Mouse (Mus musculus) neural tube, embryonic 12.5 days (tissue): ENCODE measurements around the gene Myh3. TPM values are rescaled to one million over a fixed set of nuclear protein-coding genes. Genes with fewer than 3 reads are reported as not detected.

ENCODE experiments used
- ATAC-seq: fragments of 200-750 bp; cut with Nextera tagmentation; 2 replicates; pipeline ENCODE4 v1.8.0; 2017; ENCODE audit warnings: low read depth, mild to moderate bottlenecking, moderate TSS enrichment, moderate library complexity; ENCODE audit not compliant: low FRiP score
- H3K27ac ChIP-seq: fragments of 300-500 bp; sonication (generic); 2 replicates; pipeline ENCODE4 v1.5.1; 2016
- H3K27me3 ChIP-seq: fragments of 300-500 bp; sonication (generic); replicated peaks from 2 replicates; pipeline ENCODE4 v1.6.1; 2016; ENCODE audit warnings: mild to moderate bottlenecking
- H3K36me3 ChIP-seq: fragments of 300-500 bp; sonication (generic); 2 replicates; pipeline ENCODE4 v1.6.1; 2016; ENCODE audit warnings: mild to moderate bottlenecking
- H3K4me1 ChIP-seq: fragments of 300-500 bp; sonication (generic); 2 replicates; pipeline ENCODE4 v1.6.1; 2016
- H3K4me2 ChIP-seq: fragments of 300-500 bp; sonication (generic); replicated peaks from 2 replicates; pipeline ENCODE4 v1.6.1; 2016; ENCODE audit warnings: mild to moderate bottlenecking
- H3K4me3 ChIP-seq: fragments of 300-500 bp; sonication (generic); 2 replicates; pipeline ENCODE4 v1.5.1; 2016
- H3K9ac ChIP-seq: fragments of 300-500 bp; sonication (generic); 2 replicates; pipeline ENCODE4 v1.6.1; 2016; ENCODE audit warnings: mild to moderate bottlenecking
- H3K9me3 ChIP-seq: fragments of 300-500 bp; sonication (generic); 2 replicates; pipeline ENCODE4 v1.6.1; 2016; ENCODE audit warnings: mild to moderate bottlenecking
- WGBS: fragments of 180-500 bp; shearing (Covaris S2); methylation state at CpG from one replicate; pipeline ENCODE4 v1.1.7; 2016; 5-methylcytosine and 5-hydroxymethylcytosine counted together
- polyA plus RNA-seq: library from polyadenylated mRNA; unstranded; fragments of >200 nt; fragmentation: Nextera tagmentation; extraction: Ambion mirVana; gene quantifications from 2 replicates; pipeline ENCODE4 v1.2.1, GENCODE M21; 2016

Gene Myh3
- polyA plus RNA-seq, 1 experiment from 2014 or later = 17.1 TPM

DNA sequence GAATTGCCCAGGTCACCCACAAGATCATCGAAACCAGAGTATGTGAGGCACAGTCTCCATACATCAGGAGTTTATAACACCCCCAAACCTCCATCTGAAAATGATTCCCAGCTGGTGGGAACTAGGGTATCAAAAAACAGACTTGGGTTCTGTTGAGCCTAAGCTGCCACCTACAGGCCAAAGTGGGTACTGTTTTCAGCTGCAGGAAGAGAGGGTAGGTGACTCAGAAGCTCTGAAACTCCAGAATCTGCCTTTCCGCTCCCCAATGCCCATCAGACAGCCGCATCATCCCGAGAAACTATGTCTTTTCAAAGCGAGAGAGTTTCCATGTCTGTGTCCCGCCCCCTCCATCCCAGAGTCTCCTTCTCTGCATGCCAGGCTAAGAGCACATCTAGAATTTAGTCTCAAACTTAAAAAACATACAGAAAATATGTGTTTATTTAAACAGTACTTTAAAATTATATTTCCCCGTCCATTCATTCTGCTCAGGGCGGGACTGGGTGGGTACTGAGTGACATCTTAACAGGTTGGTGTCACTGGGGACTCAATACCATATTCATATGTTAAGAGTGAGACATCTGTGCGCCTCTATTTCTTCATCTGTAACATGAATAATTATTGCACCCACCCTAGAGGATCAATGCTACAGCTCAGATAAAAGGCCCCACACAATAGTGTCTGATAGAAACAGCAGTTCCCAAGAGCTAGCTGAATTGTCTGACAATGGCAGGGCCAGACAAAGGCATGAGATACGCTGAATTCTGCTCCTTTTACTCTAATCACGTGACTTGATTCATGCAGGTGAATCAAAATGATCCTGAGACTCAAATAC lies 34.1 kb downstream of the Myh3 start:
- H3K36me3 ChIP-seq = no peaks in the 10 kb centered on the region
- WGBS = 36% methylated on average over 11 of the region's 11 CpGs
- no peak for ATAC-seq
- H3K9ac ChIP-seq = no peak overlapping the region
- no peak overlapping the region for H3K4me2 ChIP-seq
- H3K27me3 ChIP-seq = no peaks in the 10 kb centered on the region
- H3K4me3 ChIP-seq = no peak overlapping the region
- H3K4me1 ChIP-seq = no peaks in the 10 kb centered on the region
- no peak overlapping the region for H3K27ac ChIP-seq
- no peaks in the 10 kb centered on the region for H3K9me3 ChIP-seq

GRCm38 (mm10) chr11:67112851-67113202 lies 34.7 kb downstream of the Myh3 start:
- 0 out of 2 replicates have a peak, but pooled peaks have one; percentile 64 for ATAC-seq
- WGBS = 44% methylated on average over 11 of the region's 11 CpGs
- Histone ChIP-seq H3K4me1 (no peaks in the 10 kb centered on the region), H3K27me3 (no peaks in the 10 kb centered on the region), H3K9ac (no peak overlapping the region), H3K36me3 (no peaks in the 10 kb centered on the region), H3K4me2 (no peak overlapping the region), H3K27ac (no peak overlapping the region), H3K9me3 (no peaks in the 10 kb centered on the region), H3K4me3 (no peak overlapping the region)

- no peak for ATAC-seq
- Histone ChIP-seq H3K27ac (no peak overlapping the region), H3K27me3 (no peaks in the 10 kb centered on the region), H3K4me2 (no peak overlapping the region), H3K4me3 (no peak overlapping the region), H3K4me1 (no peaks in the 10 kb centered on the region), H3K36me3 (no peaks in the 10 kb centered on the region), H3K9me3 (no peaks in the 10 kb centered on the region), H3K9ac (no peak overlapping the region)
- WGBS = 90% methylated on average over 6 of the region's 6 CpGs
These were observed 35.3 kb downstream of the Myh3 start for GRCm38 (mm10) chr11:67113381-67113780.

GRCm38 (mm10) chr11:67114261-67114660 lies 36.2 kb downstream of the Myh3 start:
- ATAC-seq = no peak
- H3K27ac ChIP-seq = no peak overlapping the region
- WGBS = 96% methylated on average over 5 of the region's 5 CpGs
- no peaks in the 10 kb centered on the region for H3K27me3 ChIP-seq
- no peaks in the 10 kb centered on the region for H3K9me3 ChIP-seq
- no peak overlapping the region for H3K4me2 ChIP-seq
- H3K9ac ChIP-seq = no peak overlapping the region
- no peak overlapping the region for H3K4me3 ChIP-seq
- H3K36me3 ChIP-seq = no peaks in the 10 kb centered on the region
- no peaks in the 10 kb centered on the region for H3K4me1 ChIP-seq

DNA sequence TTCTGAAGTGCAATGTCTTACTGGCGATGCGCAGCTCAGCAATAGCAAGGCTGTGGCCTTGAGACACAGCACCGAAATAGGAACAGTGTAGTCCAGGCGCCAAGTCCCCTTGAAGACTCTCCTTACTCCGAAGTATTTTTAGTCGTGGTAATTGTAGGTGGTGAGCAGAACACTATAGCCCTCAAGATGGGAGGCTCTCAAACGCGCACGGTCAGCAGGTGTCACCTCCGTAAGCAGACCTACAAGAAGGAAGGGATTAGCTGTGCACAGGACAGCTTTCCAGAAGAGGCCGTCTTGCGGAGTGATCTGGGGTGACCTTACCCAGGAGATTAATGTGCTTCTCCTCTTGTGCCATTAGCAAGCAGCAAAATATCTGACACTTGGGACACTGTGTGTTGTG lies 36.8 kb downstream of the Myh3 start:
- ATAC-seq = no peak
- Histone ChIP-seq H3K27ac (no peak overlapping the region), H3K4me3 (no peak overlapping the region), H3K4me1 (no peaks in the 10 kb centered on the region), H3K9ac (no peak overlapping the region), H3K4me2 (no peak overlapping the region), H3K36me3 (no peaks in the 10 kb centered on the region), H3K9me3 (no peaks in the 10 kb centered on the region), H3K27me3 (no peaks in the 10 kb centered on the region)
- 90% methylated on average over 12 of the region's 12 CpGs for WGBS

- no peaks in the 10 kb centered on the region for H3K4me1 ChIP-seq
- ATAC-seq = no peak
- H3K9me3 ChIP-seq = no peaks in the 10 kb centered on the region
- no peaks in the 10 kb centered on the region for H3K27me3 ChIP-seq
- no peak overlapping the region for H3K4me3 ChIP-seq
- H3K36me3 ChIP-seq = no peaks in the 10 kb centered on the region
- no peak overlapping the region for H3K4me2 ChIP-seq
- no peak overlapping the region for H3K9ac ChIP-seq
- WGBS = 86% methylated on average over 5 of the region's 5 CpGs
- H3K27ac ChIP-seq = no peak overlapping the region
These were observed 38.6 kb downstream of the Myh3 start for GRCm38 (mm10) chr11:67116725-67117124.

DNA sequence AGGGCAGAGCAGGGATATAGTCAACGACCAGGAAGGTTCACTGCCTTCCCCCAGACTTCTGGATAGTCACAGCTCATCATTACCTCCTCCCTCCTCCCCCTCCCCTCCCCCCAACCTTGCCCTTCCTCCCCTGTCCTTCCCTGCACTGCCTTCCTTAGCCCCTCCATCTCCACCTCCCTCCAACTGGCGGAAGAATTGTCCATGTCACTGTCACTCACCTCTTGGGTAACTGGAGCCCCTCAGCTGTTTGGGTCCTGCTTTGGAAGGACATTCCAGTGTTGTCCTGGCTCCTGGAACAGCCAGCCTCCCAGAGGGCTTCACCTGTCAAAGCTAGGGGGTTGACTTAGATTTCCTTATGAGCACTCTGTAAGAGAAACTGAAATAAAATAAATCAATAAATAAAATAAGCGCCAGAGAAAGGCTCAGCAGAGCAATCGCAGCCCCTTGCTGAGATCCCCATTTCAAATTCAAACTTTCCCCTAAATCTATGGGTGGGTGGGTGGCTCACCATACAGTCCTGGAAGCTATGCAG lies 41.5 kb downstream of the Myh3 start:
- Histone ChIP-seq H3K27me3 (no peaks in the 10 kb centered on the region), H3K9me3 (no peaks in the 10 kb centered on the region), H3K4me2 (no peak overlapping the region), H3K27ac (no peak overlapping the region), H3K4me3 (no peak overlapping the region), H3K4me1 (no peaks in the 10 kb centered on the region), H3K9ac (no peak overlapping the region), H3K36me3 (no peaks in the 10 kb centered on the region)
- 43% methylated on average over 4 of the region's 4 CpGs for WGBS
- ATAC-seq = no peak

GRCm38 (mm10) chr11:67120697-67121294 lies 42.7 kb downstream of the Myh3 start:
- WGBS = 68% methylated on average over 12 of the region's 12 CpGs
- no peak overlapping the region for H3K9ac ChIP-seq
- H3K36me3 ChIP-seq = no peaks in the 10 kb centered on the region
- ATAC-seq = no peak
- no peaks in the 10 kb centered on the region for H3K27me3 ChIP-seq
- H3K4me2 ChIP-seq = no peak overlapping the region
- H3K4me1 ChIP-seq = peaks cover 6% of the 10 kb centered on the region; the same call in 1 of the 2 replicates
- H3K4me3 ChIP-seq = no peak overlapping the region
- no peaks in the 10 kb centered on the region for H3K9me3 ChIP-seq
- no peak overlapping the region for H3K27ac ChIP-seq

DNA sequence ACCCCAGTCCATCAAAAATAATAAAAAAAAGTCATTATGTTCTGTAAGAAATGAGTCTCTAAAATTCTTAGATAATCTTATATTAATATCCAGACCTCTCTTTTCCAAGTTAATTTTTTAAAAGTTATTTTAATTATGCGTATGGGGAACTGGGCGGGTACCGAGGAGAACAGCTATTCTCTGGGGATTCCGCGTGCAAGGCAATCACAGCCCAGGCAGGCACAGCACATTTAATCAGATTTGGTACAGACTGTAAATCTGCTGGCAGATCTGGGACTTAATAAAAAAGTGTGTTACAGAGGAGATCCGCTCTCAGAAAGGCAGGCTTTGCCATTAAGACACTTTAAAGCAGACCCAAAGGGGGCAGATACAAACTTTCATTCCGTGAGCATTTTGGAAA lies 46.8 kb downstream of the Myh3 start:
- WGBS = 37% methylated on average over 7 of the region's 7 CpGs
- no peaks in the 10 kb centered on the region for H3K9me3 ChIP-seq
- H3K4me1 ChIP-seq = peaks cover 6% of the 10 kb centered on the region; the same call in 1 of the 2 replicates
- H3K4me2 ChIP-seq = peak overlapping the region; percentile 36
- no peak overlapping the region for H3K27ac ChIP-seq
- no peaks in the 10 kb centered on the region for H3K36me3 ChIP-seq
- H3K9ac ChIP-seq = no peak overlapping the region
- no peak overlapping the region for H3K4me3 ChIP-seq
- ATAC-seq = peak; percentile 87
- H3K27me3 ChIP-seq = no peaks in the 10 kb centered on the region

DNA sequence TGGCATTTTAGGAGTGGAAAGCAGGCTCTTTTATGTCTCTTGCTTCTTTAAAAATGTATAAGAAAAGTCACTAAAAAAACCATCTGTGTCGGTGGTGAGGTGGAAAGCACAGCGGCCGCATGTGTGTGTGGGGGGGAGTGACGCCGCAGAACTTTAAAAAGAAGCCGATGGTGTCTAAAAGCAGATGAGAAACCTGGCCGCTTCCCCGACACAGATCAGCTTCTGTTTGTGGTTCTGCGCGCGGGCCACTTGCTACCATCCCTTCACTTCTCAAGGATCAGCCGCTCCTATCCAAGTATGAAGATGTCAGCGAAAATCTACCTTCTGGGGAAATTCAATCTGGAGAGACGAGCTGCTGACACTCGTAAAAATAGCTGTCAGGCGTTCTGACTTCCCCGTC lies 47.3 kb downstream of the Myh3 start:
- peaks cover 6% of the 10 kb centered on the region; the same call in 1 of the 2 replicates for H3K4me1 ChIP-seq
- peak; percentile 63; the same call in 1 of the 2 replicates for ATAC-seq
- no peaks in the 10 kb centered on the region for H3K9me3 ChIP-seq
- H3K4me3 ChIP-seq = no peak overlapping the region
- no peaks in the 10 kb centered on the region for H3K27me3 ChIP-seq
- H3K9ac ChIP-seq = no peak overlapping the region
- H3K27ac ChIP-seq = no peak overlapping the region
- WGBS = 47% methylated on average over 17 of the region's 17 CpGs
- no peaks in the 10 kb centered on the region for H3K36me3 ChIP-seq
- H3K4me2 ChIP-seq = peak overlapping the region; percentile 36

DNA sequence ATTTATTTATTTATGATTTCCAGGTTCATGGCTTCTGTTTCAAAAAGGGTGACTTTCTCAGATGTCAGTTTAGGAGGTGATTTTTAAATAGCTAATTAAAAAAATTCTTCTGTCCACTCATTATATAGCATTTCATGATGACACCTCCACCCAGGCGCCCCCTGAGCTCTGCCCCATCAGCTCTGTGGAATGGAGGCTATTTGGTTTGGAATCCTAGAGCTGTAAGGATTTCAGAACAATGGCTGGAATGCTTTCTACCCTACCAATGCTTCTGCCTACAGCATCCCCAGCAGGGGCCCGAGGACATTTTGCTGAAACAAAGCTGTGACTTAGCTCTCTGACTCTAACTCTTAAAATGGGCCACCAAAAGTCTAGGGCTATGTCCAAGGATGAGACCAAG lies 55.4 kb downstream of the Myh3 start:
- H3K27ac ChIP-seq = no peak overlapping the region
- H3K4me2 ChIP-seq = no peak overlapping the region
- H3K9me3 ChIP-seq = no peaks in the 10 kb centered on the region
- no peak overlapping the region for H3K4me3 ChIP-seq
- H3K36me3 ChIP-seq = no peaks in the 10 kb centered on the region
- 75% methylated on average over 2 of the region's 2 CpGs for WGBS
- no peaks in the 10 kb centered on the region for H3K27me3 ChIP-seq
- ATAC-seq = no peak
- H3K4me1 ChIP-seq = no peaks in the 10 kb centered on the region
- H3K9ac ChIP-seq = no peak overlapping the region

GRCm38 (mm10) chr11:67134654-67135053 lies 56.6 kb downstream of the Myh3 start:
- no peak for ATAC-seq
- Histone ChIP-seq H3K4me2 (no peak overlapping the region), H3K4me3 (no peak overlapping the region), H3K27ac (no peak overlapping the region), H3K4me1 (no peaks in the 10 kb centered on the region), H3K27me3 (no peaks in the 10 kb centered on the region), H3K36me3 (no peaks in the 10 kb centered on the region), H3K9ac (no peak overlapping the region), H3K9me3 (no peaks in the 10 kb centered on the region)
- WGBS = 83% methylated on average over 6 of the region's 6 CpGs
